Mouse (Mus musculus) T-helper 1 cell (primary cell): ENCODE data around the gene Lrrc37a.
"Not testable (repeated sequence)": the region's sequence is repeated elsewhere in the genome, so short reads cannot be mapped to it uniquely, and the experiment has no call there.

Source experiments
- in situ Hi-C: fragments of 300-600 bp; cut with MboI, MseI; formaldehyde crosslinking; loops from one replicate; pipeline ENCODE4 v1.15.1; 2025; ENCODE audit warnings: high pct_unique_total_duplicates

The Lrrc37a gene

GRCm38 (mm10) chr11:103504497-103504896 is at the start of gene Lrrc37a:
Gene Lrrc37a, minus strand, starts transcription at chr11:103504597.
- in situ Hi-C loops, result no loop called here

GRCm38 (mm10) chr11:103534973-103535372 is 30.6 kb upstream of the Lrrc37a start:
- in situ Hi-C loops, result not testable (repeated sequence)

GRCm38 (mm10) chr11:103512111-103512510 is 7.7 kb upstream of the Lrrc37a start:
- in situ Hi-C loops, result no loop called here

GRCm38 (mm10) chr11:103464443-103464842 is 40.0 kb downstream of the Lrrc37a start:
- in situ Hi-C loops, result loop anchor here (5.0 kb wide), 1 partner anchor 107 kb away; no protein-coding TSS in a partner anchor

GRCm38 (mm10) chr11:103451105-103451504 is 53.3 kb downstream of the Lrrc37a start:
- in situ Hi-C loops, result not testable (repeated sequence)

GRCm38 (mm10) chr11:103449721-103450120 is 54.7 kb downstream of the Lrrc37a start:
- in situ Hi-C loops, result not testable (repeated sequence)

GRCm38 (mm10) chr11:103443678-103444077 is 60.7 kb downstream of the Lrrc37a start:
- in situ Hi-C loops, result no loop called here

GRCm38 (mm10) chr11:103436282-103436681 is 68.1 kb downstream of the Lrrc37a start:
- in situ Hi-C loops, result no loop called here

- in situ Hi-C loops, result no loop called here
Measured at GRCm38 (mm10) chr11:103425031-103425430, 79.4 kb downstream of the Lrrc37a start.

GRCm38 (mm10) chr11:103419667-103420066 is 84.7 kb downstream of the Lrrc37a start:
- in situ Hi-C loops, result no loop called here

GRCm38 (mm10) chr11:103419226-103419625 is 85.2 kb downstream of the Lrrc37a start:
- in situ Hi-C loops, result no loop called here

GRCm38 (mm10) chr11:103413516-103413915 is 90.9 kb downstream of the Lrrc37a start:
- in situ Hi-C loops, result no loop called here

- in situ Hi-C loops, result no loop called here
Measured at GRCm38 (mm10) chr11:103412950-103413423, 91.4 kb downstream of the Lrrc37a start.

- in situ Hi-C loops, result no loop called here
Measured at GRCm38 (mm10) chr11:103411981-103412949, 92.1 kb downstream of the Lrrc37a start, which contains the start of gene Plekhm1. Gene Plekhm1, minus strand, starts transcription at chr11:103412687.

- in situ Hi-C loops, result no loop called here
Measured at GRCm38 (mm10) chr11:103411301-103411700, 93.1 kb downstream of the Lrrc37a start.

GRCm38 (mm10) chr11:103408880-103409279 is 95.5 kb downstream of the Lrrc37a start:
- in situ Hi-C loops, result no loop called here

- in situ Hi-C loops, result not testable (repeated sequence)
Measured at GRCm38 (mm10) chr11:103407136-103407535, 97.3 kb downstream of the Lrrc37a start.

- in situ Hi-C loops, result no loop called here
Measured at GRCm38 (mm10) chr11:103406551-103406950, 97.8 kb downstream of the Lrrc37a start.

- in situ Hi-C loops, result no loop called here
Measured at GRCm38 (mm10) chr11:103405814-103406213, 98.6 kb downstream of the Lrrc37a start.

- in situ Hi-C loops, result no loop called here
Measured at GRCm38 (mm10) chr11:103404618-103405017, 99.8 kb downstream of the Lrrc37a start.

GRCm38 (mm10) chr11:103403776-103404175 is 100.6 kb downstream of the Lrrc37a start:
- in situ Hi-C loops, result no loop called here

GRCm38 (mm10) chr11:103402738-103403137 is 101.7 kb downstream of the Lrrc37a start:
- in situ Hi-C loops, result no loop called here

GRCm38 (mm10) chr11:103402198-103402597 is 102.2 kb downstream of the Lrrc37a start:
- in situ Hi-C loops, result no loop called here
